Mouse (Mus musculus): ENCODE results near the gene Tspyl2. TPM values are rescaled to one million over a fixed set of nuclear protein-coding genes. Genes with fewer than 3 reads are reported as not detected.

The Tspyl2 gene
- polyA plus RNA-seq (2011; ENCODE audit: insufficient read depth, insufficient read length, low replicate concordance, missing spikeins): 14.2 and 42.5 TPM in 2 replicates

- Histone ChIP-seq H3K4me1 (ENCODE audit: control insufficient read depth, insufficient read depth, low read length) (no peaks in the 10 kb centered on the region), H3K4me3 (replicated peaks; ENCODE audit: control insufficient read depth, low read depth, low read length) (peak within 1 kb of the TSS; percentile 74), H3K27ac (ENCODE audit: control insufficient read depth, insufficient read depth, low read depth, low read length, poor library complexity) (peak within 1 kb of the TSS; percentile 15)
- 7% methylated on average over 24 of the region's 27 CpGs for WGBS
- peak; percentile 82; the same call in 1 of the 2 replicates for TF ChIP-seq POLR2A (IDR thresholded peaks at IDR 0.05; ENCODE audit: borderline replicate concordance, control insufficient read depth, low read depth, low read length)
- no peak for TF ChIP-seq CTCF (IDR thresholded peaks at IDR 0.05; ENCODE audit: control insufficient read depth, insufficient read depth, low read length)
These were observed at the start of gene Tspyl2 for GRCm38 (mm10) chrX:152342358-152342901. Tspyl2 (minus strand) TSS chrX:152342425.

- TF ChIP-seq POLR2A (IDR thresholded peaks at IDR 0.05; ENCODE audit: borderline replicate concordance, control insufficient read depth, low read depth, low read length) (no peak), CTCF (IDR thresholded peaks at IDR 0.05; ENCODE audit: control insufficient read depth, insufficient read depth, low read length) (no peak)
- 31% methylated on average over 22 of the region's 24 CpGs for WGBS
- Histone ChIP-seq H3K27ac (ENCODE audit: control insufficient read depth, insufficient read depth, low read depth, low read length, poor library complexity) (no peak within 1 kb of the TSS), H3K4me1 (ENCODE audit: control insufficient read depth, insufficient read depth, low read length) (no peaks in the 10 kb centered on the region), H3K4me3 (replicated peaks; ENCODE audit: control insufficient read depth, low read depth, low read length) (no peak within 1 kb of the TSS)
These were observed 26.4 kb upstream of the Tspyl2 start, which contains the start of gene Gpr173 for GRCm38 (mm10) chrX:152368397-152369273. Gpr173 (minus strand) TSS chrX:152368704.

GRCm38 (mm10) chrX:152368054-152368396 lies 25.8 kb upstream of the Tspyl2 start:
- no peak for TF ChIP-seq POLR2A (IDR thresholded peaks at IDR 0.05; ENCODE audit: borderline replicate concordance, control insufficient read depth, low read depth, low read length)
- TF ChIP-seq CTCF (IDR thresholded peaks at IDR 0.05; ENCODE audit: control insufficient read depth, insufficient read depth, low read length): no peak
- no peak overlapping the region for H3K4me3 ChIP-seq (replicated peaks; ENCODE audit: control insufficient read depth, low read depth, low read length)
- WGBS: 55% methylated on average over 2 of the region's 4 CpGs
- no peaks in the 10 kb centered on the region for H3K4me1 ChIP-seq (ENCODE audit: control insufficient read depth, insufficient read depth, low read length)
- H3K27ac ChIP-seq (ENCODE audit: control insufficient read depth, insufficient read depth, low read depth, low read length, poor library complexity): no peak overlapping the region

DNA sequence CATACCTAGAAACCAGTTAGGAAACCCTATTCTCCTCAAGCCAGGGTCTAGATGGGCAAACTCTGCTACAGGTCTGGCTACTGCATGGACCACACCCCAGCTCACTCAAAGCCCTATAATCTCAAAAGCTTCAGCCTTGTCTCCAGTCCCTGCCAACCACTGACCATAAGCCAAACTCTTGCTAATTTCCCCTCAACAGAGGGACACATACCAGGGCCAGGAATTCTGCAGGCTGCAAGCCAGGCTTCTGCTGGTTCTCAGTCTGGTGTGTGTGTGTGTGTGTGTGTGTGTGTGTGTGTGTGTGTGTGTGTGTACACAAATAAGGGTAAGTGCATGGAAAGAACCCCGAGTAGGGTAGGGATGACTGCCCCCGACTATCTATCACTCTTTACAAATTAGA lies 24.2 kb upstream of the Tspyl2 start:
- TF ChIP-seq POLR2A (IDR thresholded peaks at IDR 0.05; ENCODE audit: borderline replicate concordance, control insufficient read depth, low read depth, low read length) (no peak), CTCF (IDR thresholded peaks at IDR 0.05; ENCODE audit: control insufficient read depth, insufficient read depth, low read length) (no peak)
- H3K4me3 ChIP-seq (replicated peaks; ENCODE audit: control insufficient read depth, low read depth, low read length): no peak overlapping the region
- no peaks in the 10 kb centered on the region for H3K4me1 ChIP-seq (ENCODE audit: control insufficient read depth, insufficient read depth, low read length)
- 94% methylated on average over 2 of the region's 2 CpGs for WGBS
- H3K27ac ChIP-seq (ENCODE audit: control insufficient read depth, insufficient read depth, low read depth, low read length, poor library complexity): no peak overlapping the region

DNA sequence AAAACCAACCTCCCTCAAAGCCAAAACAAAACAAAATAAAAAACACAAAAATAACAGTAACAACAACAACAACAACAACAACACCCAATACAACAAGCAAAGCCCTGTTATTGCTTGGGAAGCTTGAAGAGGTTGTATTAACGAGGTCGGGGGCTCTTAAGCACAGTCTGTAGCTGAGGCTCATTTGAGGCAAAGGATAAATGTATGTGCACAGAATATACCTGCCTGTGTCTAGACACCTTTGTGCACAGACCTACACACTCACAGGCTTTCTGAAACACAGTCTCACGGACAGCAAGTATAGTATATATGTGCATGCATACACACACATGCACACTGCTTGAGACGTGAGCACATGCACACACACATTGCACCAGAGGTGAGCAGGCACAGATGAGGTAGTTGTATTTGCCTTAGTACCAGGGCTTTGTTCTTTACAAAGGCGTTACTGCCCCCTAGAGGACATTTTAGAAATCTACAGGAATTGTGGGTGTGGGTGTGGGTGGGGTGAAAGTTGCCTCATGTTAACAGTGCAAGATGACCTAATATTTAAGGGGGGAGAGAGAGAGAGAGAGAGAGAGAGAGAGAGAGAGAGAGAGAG lies 10.4 kb upstream of the Tspyl2 start:
- 20% methylated on average over 5 of the region's 5 CpGs for WGBS
- TF ChIP-seq POLR2A (IDR thresholded peaks at IDR 0.05; ENCODE audit: borderline replicate concordance, control insufficient read depth, low read depth, low read length) (no peak), CTCF (IDR thresholded peaks at IDR 0.05; ENCODE audit: control insufficient read depth, insufficient read depth, low read length) (peak; percentile 11; the same call in 1 of the 2 replicates)
- H3K4me1 ChIP-seq (ENCODE audit: control insufficient read depth, insufficient read depth, low read length): no peaks in the 10 kb centered on the region; the same call in 1 of the 2 replicates
- H3K27ac ChIP-seq (ENCODE audit: control insufficient read depth, insufficient read depth, low read depth, low read length, poor library complexity): no peak overlapping the region
- no peak overlapping the region for H3K4me3 ChIP-seq (replicated peaks; ENCODE audit: control insufficient read depth, low read depth, low read length)

- no peak for TF ChIP-seq CTCF (IDR thresholded peaks at IDR 0.05; ENCODE audit: control insufficient read depth, insufficient read depth, low read length)
- TF ChIP-seq POLR2A (IDR thresholded peaks at IDR 0.05; ENCODE audit: borderline replicate concordance, control insufficient read depth, low read depth, low read length): no peak
- no peak overlapping the region for H3K4me3 ChIP-seq (replicated peaks; ENCODE audit: control insufficient read depth, low read depth, low read length)
- H3K27ac ChIP-seq (ENCODE audit: control insufficient read depth, insufficient read depth, low read depth, low read length, poor library complexity): no peak overlapping the region
- WGBS: 82% methylated on average over 14 of the region's 14 CpGs
- H3K4me1 ChIP-seq (ENCODE audit: control insufficient read depth, insufficient read depth, low read length): no peaks in the 10 kb centered on the region
These were observed 4.8 kb upstream of the Tspyl2 start for GRCm38 (mm10) chrX:152347041-152347440.

GRCm38 (mm10) chrX:152346587-152346986 lies 4.4 kb upstream of the Tspyl2 start:
- WGBS: 89% methylated on average over 15 of the region's 15 CpGs
- no peak overlapping the region for H3K4me3 ChIP-seq (replicated peaks; ENCODE audit: control insufficient read depth, low read depth, low read length)
- no peak overlapping the region for H3K27ac ChIP-seq (ENCODE audit: control insufficient read depth, insufficient read depth, low read depth, low read length, poor library complexity)
- TF ChIP-seq POLR2A (IDR thresholded peaks at IDR 0.05; ENCODE audit: borderline replicate concordance, control insufficient read depth, low read depth, low read length) (no peak), CTCF (IDR thresholded peaks at IDR 0.05; ENCODE audit: control insufficient read depth, insufficient read depth, low read length) (no peak)
- no peaks in the 10 kb centered on the region for H3K4me1 ChIP-seq (ENCODE audit: control insufficient read depth, insufficient read depth, low read length)

DNA sequence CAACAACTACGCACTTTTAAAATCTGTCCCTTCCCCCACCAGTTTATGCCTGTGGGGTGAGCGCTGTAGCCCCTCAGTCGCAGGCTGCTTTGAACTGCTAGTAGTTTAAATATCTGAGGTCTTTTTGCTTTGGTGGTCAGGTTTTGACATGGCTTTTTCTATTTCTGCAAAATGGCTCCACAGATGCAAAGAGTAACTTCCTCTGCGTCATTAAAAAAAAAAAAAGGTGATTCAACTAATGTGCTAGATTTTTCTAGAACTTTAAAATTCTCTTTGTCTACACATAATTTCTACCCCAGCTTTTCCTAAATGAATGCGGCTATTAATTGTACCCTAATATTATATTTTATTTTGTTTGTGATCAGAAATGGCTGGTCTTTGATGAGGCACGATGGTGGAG lies 678 bp upstream of the Tspyl2 start:
- H3K27ac ChIP-seq (ENCODE audit: control insufficient read depth, insufficient read depth, low read depth, low read length, poor library complexity): peak overlapping the region; percentile 10
- no peak for TF ChIP-seq CTCF (IDR thresholded peaks at IDR 0.05; ENCODE audit: control insufficient read depth, insufficient read depth, low read length)
- TF ChIP-seq POLR2A (IDR thresholded peaks at IDR 0.05; ENCODE audit: borderline replicate concordance, control insufficient read depth, low read depth, low read length): no peak
- WGBS: 30% methylated on average over 6 of the region's 6 CpGs
- H3K4me3 ChIP-seq (replicated peaks; ENCODE audit: control insufficient read depth, low read depth, low read length): peak overlapping the region; percentile 74
- no peaks in the 10 kb centered on the region for H3K4me1 ChIP-seq (ENCODE audit: control insufficient read depth, insufficient read depth, low read length)

All from bone marrow, adult 2 months (tissue).